Mouse (Mus musculus) lung, adult 2 months (tissue): ENCODE data around the gene Coa4. TPM values are rescaled to one million over a fixed set of nuclear protein-coding genes. Genes with fewer than 3 reads are reported as not detected.

Experiments used
- DNase-seq: peaks from one replicate; pipeline ENCODE4 v3.0.0; 2022
- H3K4me1 ChIP-seq: fragments of 200-500 bp; 2 replicates; pipeline ENCODE4 v1.6.1; 2011; ENCODE audit warnings: low read length; ENCODE audit not compliant: control insufficient read depth, insufficient read depth
- H3K4me3 ChIP-seq: fragments of 200-500 bp; replicated peaks from 2 replicates; pipeline ENCODE3; 2011; ENCODE audit warnings: low read depth, mild to moderate bottlenecking, control low read depth, low read length; ENCODE audit errors: extremely low read depth
- CTCF ChIP-seq: fragments of 200-500 bp; IDR thresholded peaks from 2 replicates; pipeline ENCODE4 v1.5.1; 2011; ENCODE audit warnings: mild to moderate bottlenecking, low read length, control low read depth; ENCODE audit not compliant: insufficient read depth
- POLR2A ChIP-seq: fragments of 200-500 bp; IDR thresholded peaks from 2 replicates; pipeline ENCODE4 v1.6.1; 2011; ENCODE audit warnings: low read depth, mild to moderate bottlenecking, control low read depth, low read length, borderline replicate concordance; ENCODE audit errors: extremely low read depth
- WGBS: fragments of 180-500 bp; shearing (Covaris S2); methylation state at CpG from one replicate; pipeline ENCODE4 v1.1.7; 2018; 5-methylcytosine and 5-hydroxymethylcytosine counted together
- polyA plus RNA-seq: library from polyadenylated mRNA; depleted of rRNA; stranded (reverse); fragments of >200 nt; gene quantifications from 2 replicates; pipeline ENCODE4 v1.2.3, GENCODE M21; 2012

The Coa4 gene
- polyA plus RNA-seq, 1 experiment, result 9.0 TPM

GRCm38 (mm10) chr7:100502374-100502922 lies 34.4 kb upstream of the Coa4 start:
- TF ChIP-seq POLR2A (peak; percentile 44; the same call in 1 of the 2 replicates), CTCF (no peak)
- DNase-seq, result no peak
- Histone ChIP-seq H3K4me1 (peaks cover 10% of the 10 kb centered on the region; the same call in 1 of the 2 replicates), H3K4me3 (no peak overlapping the region)
- 48% methylated on average over 7 of the region's 7 CpGs for WGBS

GRCm38 (mm10) chr7:100503076-100503475 lies 33.8 kb upstream of the Coa4 start:
- DNase-seq, result no peak
- H3K4me3 ChIP-seq, result no peak overlapping the region
- TF ChIP-seq POLR2A, result peak; percentile 47; the same call in 1 of the 2 replicates
- TF ChIP-seq CTCF, result no peak
- WGBS, result 48% methylated on average over 5 of the region's 5 CpGs
- H3K4me1 ChIP-seq, result peaks cover 10% of the 10 kb centered on the region; the same call in 1 of the 2 replicates

GRCm38 (mm10) chr7:100504740-100505487 lies 32.0 kb upstream of the Coa4 start:
- no peak for DNase-seq
- TF ChIP-seq CTCF (no peak), POLR2A (0 out of 2 replicates have a peak, but pooled peaks have one; percentile 6)
- Histone ChIP-seq H3K4me3 (no peak overlapping the region), H3K4me1 (peaks cover 10% of the 10 kb centered on the region; the same call in 1 of the 2 replicates)
- 64% methylated on average over 13 of the region's 13 CpGs for WGBS

GRCm38 (mm10) chr7:100506494-100506893 lies 30.4 kb upstream of the Coa4 start:
- WGBS, result 58% methylated on average over 4 of the region's 4 CpGs
- DNase-seq, result no peak
- TF ChIP-seq POLR2A (no peak), CTCF (no peak)
- Histone ChIP-seq H3K4me3 (no peak overlapping the region), H3K4me1 (peaks cover 10% of the 10 kb centered on the region; the same call in 1 of the 2 replicates)

GRCm38 (mm10) chr7:100508670-100509069 lies 28.2 kb upstream of the Coa4 start:
- no peak for DNase-seq
- Histone ChIP-seq H3K4me3 (no peak overlapping the region), H3K4me1 (peaks cover 4% of the 10 kb centered on the region; the same call in 1 of the 2 replicates)
- 37% methylated on average over 3 of the region's 3 CpGs for whole genome bisulfite sequencing
- TF ChIP-seq CTCF (no peak), POLR2A (no peak)

- Histone ChIP-seq H3K4me1 (no peaks in the 10 kb centered on the region), H3K4me3 (no peak overlapping the region)
- no peak for DNase-seq
- TF ChIP-seq POLR2A (no peak), CTCF (no peak)
- WGBS, result 61% methylated on average over 8 of the region's 8 CpGs
These were observed 25.3 kb upstream of the Coa4 start for GRCm38 (mm10) chr7:100511602-100512001.

GRCm38 (mm10) chr7:100514573-100514972 lies 22.3 kb upstream of the Coa4 start, which contains the start of gene Dnajb13:
TSS of gene Dnajb13 (minus strand) at chr7:100514960.
- H3K4me3 ChIP-seq, result no peak within 1 kb of the TSS
- TF ChIP-seq POLR2A (no peak), CTCF (no peak)
- no peaks in the 10 kb centered on the region for H3K4me1 ChIP-seq
- 51% methylated on average over 11 of the region's 11 CpGs for WGBS
- DNase-seq, result no peak

GRCm38 (mm10) chr7:100520204-100520603 lies 16.7 kb upstream of the Coa4 start:
- TF ChIP-seq CTCF, result no peak
- no peak for TF ChIP-seq POLR2A
- DNase-seq, result no peak
- 42% methylated on average over 7 of the region's 7 CpGs for WGBS
- Histone ChIP-seq H3K4me1 (no peaks in the 10 kb centered on the region), H3K4me3 (no peak overlapping the region)

GRCm38 (mm10) chr7:100520663-100521285 lies 16.1 kb upstream of the Coa4 start:
- TF ChIP-seq POLR2A (no peak), CTCF (peak; percentile 92)
- H3K4me3 ChIP-seq, result no peak overlapping the region
- peak; percentile 85 for DNase-seq
- WGBS, result 16% methylated on average over 10 of the region's 10 CpGs
- H3K4me1 ChIP-seq, result no peaks in the 10 kb centered on the region

GRCm38 (mm10) chr7:100522222-100522621 lies 14.6 kb upstream of the Coa4 start:
- TF ChIP-seq CTCF, result no peak
- no peak for TF ChIP-seq POLR2A
- WGBS, result 74% methylated on average over 3 of the region's 3 CpGs
- no peak for DNase-seq
- Histone ChIP-seq H3K4me1 (no peaks in the 10 kb centered on the region; the same call in 1 of the 2 replicates), H3K4me3 (no peak overlapping the region)

GRCm38 (mm10) chr7:100524669-100525068 lies 12.2 kb upstream of the Coa4 start:
- Histone ChIP-seq H3K4me1 (no peaks in the 10 kb centered on the region; the same call in 1 of the 2 replicates), H3K4me3 (no peak overlapping the region)
- TF ChIP-seq CTCF (no peak), POLR2A (no peak)
- WGBS, result 58% methylated on average over 8 of the region's 8 CpGs
- DNase-seq, result no peak
